Mouse (Mus musculus) 3T3-L1 (cell line): ENCODE results near the gene Zfp664.

Source experiments
- DNase-seq: peaks from one replicate; pipeline ENCODE4 v3.0.0-alpha.2; 2015; ENCODE audit warnings: low read depth, low spot score

Zfp664 gene

GRCm38 (mm10) chr5:124922356-124923352 lies 60.2 kb downstream of the Zfp664 start:
- peak; percentile 55 for DNase-seq

- DNase-seq: no peak
These were observed 67.0 kb downstream of the Zfp664 start for GRCm38 (mm10) chr5:124929425-124930054.

DNA sequence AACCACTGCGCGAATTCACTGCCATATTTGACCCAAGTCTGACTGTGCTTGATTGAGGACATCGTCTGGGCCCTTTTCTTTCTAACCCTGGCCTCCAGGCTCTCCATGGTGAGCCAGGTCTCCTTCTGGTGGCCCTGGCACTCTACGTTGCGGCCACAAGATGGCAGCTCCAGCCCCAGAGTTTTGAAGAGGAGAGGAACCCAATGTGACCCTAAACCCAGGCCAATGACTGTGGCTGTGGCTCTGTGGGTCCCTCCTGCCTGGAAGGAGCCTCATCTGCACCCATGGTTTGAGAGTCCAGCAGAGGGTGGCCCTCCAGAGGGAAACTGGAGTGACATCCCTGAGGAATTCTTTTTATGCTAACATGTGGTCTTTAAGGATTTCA lies 67.6 kb downstream of the Zfp664 start:
- DNase-seq: peak; percentile 47

DNA sequence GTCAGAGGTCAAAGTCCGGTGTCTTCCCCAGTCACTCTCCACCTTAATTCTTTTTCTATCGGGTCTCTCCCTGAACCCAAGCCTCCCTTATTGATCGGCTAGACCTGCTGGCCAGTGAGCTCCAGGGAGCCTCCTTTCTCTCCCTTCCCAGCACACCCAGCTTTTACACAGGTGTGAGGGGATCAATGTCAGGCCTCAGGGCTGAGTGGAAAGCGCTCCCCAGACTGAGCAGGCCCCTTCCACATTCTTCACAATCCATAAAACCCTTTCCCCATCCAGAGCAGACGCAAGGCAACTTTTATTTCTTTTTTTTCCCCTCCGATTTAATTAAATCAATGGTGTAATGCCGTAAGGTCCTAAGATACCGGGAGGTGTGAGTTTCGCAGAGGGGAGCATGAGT lies 68.1 kb downstream of the Zfp664 start:
- DNase-seq: no peak

DNA sequence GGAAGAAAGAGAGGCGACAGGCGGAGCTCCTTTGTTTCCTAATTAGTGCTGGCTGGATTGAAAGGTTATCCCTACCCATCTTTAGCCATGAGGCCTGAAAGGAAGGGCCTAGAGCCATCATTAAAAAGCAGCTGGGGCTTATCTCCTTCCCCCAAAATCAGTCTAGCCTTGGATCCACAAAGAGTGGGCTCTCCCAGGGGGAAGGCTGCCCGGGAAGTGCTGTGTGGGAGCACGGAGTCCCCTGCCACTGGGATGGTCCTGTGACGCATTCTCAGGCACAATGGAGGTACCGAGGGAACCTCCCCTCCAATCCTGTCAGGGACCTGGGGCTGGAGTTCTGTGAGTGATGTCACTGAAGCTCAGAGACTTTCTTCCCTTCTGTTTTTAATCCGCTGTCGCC lies 68.6 kb downstream of the Zfp664 start:
- DNase-seq: no peak

DNA sequence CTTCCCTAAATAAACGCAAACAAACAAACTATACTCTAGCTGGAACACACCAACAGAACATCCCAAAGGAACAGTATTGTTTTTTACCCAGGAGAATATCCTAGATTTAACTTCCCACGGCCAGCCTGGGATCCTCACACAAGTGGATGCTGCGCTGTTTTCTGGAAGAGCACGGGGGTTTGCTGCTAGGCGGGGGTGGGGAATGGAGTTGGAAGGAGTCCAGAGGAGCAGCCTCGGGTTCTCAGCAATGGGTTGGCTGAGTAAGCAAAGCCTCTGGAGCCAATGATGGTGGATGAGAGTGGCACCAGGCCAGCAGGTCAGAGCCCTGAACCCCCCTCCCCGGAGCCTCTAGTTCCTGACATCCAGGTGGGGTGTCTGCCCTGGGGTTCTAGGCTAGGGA lies 72.1 kb downstream of the Zfp664 start:
- DNase-seq: no peak

DNA sequence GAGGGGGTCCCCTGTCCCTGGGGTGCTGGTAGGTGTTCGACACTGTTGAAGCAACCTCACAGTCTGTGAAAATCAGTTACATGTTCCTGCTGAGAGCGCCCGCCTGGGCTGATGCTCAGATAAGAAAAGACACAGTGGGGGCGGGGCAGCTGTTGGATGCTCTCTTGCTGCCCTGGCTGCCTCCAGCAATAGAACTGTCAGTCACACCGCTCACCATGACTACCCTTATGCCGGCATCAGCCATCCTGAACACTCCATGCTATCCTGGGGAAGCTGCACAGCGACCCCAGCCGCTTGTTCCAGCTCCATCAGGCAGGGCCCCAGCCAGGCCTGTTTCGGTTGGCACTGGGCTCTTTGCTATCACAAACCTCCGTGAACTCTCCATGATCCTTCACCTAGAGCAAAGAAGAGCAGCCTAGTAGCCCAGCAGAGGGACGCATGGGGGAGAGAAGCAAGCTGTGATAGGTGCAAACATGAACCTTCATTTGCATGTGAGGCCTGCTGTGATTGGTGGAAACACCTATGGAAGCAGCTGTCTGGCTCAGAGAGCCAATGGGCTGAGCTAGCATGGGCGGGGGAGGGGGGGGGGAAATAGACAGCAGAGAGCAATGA lies 80.8 kb downstream of the Zfp664 start:
- DNase-seq: no peak

DNA sequence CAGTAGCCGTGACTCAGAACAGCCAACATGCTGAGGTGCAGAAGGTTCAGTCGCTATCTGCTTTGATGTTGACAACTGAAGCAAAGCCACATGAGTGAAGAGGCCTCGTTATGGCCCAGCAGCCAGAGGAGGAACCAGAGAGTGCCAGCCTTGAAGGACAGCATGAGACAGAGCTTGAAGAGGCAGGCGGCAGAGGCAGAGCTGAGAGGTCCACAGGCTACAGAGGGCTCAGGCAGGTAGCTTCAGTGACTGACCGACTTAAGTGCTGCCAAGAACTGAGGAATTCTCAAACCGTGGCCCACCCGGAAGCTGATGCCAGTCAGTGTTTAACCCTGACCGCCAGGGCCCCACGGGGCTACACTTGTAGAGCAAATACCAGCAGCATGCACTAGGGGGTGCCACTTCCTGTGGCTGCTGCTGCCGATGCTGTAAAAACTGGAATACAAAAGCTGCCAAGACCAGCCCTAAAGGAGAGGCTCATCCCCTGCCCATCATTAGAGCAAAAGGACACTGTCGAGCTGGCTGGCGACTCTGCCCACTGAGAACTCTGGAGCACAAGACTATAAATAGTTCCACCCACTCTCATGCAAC lies 81.4 kb downstream of the Zfp664 start:
- DNase-seq: no peak

DNA sequence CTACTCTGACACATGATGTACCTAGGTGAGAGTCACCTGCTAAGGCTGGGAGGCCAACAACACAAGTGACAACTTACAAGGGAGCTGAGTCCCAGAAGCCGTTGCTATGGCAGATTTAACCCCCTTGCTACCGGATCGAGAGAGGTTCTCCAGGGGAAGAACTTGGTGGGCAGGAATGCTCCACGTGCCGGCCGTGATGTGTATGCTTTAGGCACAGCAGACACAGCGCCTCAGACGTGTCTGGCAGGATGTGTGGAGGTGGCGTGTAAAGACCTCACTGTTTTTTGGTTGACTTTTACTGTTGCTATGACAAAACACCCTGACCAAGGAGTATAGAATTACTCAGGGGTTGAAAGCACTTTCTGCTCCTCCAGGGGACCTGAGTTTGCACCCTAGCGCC lies 81.9 kb downstream of the Zfp664 start:
- no peak for DNase-seq

DNA sequence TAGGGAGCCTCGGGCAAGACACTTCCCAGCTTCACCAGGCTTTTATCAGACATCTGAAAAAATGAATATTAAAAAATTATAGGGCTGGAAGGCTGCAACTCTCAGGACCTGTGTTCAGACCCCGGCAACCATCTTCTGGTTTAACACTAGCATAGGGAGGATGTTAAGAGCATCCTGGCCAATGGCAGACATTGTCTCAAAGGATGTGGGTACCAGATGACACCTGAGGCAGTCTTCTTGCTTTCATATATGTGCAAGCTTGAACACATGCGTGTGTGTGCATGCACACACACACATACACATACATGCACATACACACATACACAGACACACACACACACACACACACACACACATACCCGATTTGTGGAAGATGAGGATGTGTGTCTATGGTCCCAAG lies 82.6 kb downstream of the Zfp664 start:
- DNase-seq: no peak

DNA sequence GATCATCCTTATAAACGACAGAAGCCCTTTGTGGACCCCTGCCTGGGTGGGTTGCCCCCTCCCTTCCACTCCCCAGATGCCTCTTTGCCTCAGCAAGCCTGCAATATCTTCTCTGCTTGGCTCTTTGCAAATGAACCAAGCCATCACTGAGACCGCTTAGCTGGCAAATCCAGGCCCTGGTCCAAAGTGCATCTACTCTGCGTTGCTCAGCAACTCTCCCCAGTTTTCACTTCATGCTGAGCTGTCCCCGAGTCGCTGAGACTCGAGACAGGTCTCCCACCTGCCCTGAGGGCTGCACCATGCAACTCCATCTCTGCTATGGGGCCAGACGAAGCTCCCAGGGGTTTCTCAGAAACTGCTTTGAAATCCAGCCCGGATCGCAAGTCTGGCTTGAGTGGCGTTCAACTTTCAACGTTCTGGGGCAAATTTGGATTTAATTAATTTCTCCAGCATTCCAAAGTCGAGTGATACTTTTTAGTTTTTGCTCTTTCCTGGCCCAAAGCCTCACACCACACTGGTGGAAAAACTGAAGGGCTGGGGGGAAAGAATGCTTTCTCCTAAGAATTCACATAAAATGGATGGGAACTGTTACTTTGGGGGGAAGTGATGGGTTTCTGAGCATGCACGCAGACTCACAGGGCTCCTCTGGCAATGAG lies 88.3 kb downstream of the Zfp664 start:
- no peak for DNase-seq

DNA sequence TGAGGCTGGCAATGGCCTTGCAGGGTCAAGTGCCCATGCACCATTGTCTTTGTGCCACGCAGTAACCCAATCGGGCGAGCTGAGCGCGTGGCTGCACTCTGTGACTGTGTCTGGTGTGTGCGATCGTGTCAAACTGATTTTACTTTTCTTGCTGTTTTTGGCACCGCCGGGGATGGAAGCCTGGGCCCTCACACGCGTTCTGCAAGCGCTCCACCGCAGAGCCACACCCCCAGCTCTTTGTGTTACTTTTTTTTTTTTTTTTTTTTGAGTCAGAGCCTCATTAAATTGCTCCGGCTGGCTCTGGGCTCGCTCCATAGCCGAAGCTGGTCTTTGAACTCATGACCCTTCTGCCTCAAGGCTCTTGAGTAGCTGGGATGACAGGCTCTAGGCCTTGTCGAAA lies 88.8 kb downstream of the Zfp664 start:
- DNase-seq: no peak
